Mouse (Mus musculus): ENCODE data around the gene Bcas1.

DNA sequence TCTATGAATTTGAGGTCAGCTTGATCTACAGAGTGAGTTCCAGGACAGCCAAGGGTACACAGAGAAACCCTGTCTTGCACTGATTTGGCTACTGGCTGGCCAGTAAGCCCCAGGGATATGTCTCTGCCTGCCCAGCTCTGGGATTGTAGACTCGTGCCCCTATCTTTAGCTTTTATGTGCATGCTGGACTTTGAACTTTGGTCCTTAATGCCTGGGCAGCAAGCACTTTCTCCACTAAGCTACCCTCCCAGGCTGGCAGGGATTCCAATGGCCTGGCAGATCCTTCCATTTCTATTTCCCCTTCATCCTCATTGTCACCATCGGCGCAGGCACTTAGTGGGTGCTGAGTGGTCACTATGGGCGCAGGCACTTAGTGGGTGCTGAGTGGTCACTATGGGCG lies 92.5 kb downstream of the Bcas1 start:
- no peak for TF ChIP-seq CTCF (IDR thresholded peaks at IDR 0.05; ENCODE audit: extremely low read depth, insufficient read depth, low read length)
- no peak for TF ChIP-seq POLR2A (IDR thresholded peaks at IDR 0.05; ENCODE audit: extremely low read depth, insufficient read depth, low read length)

Measured in cortical plate, adult 2 months (tissue).